Mouse (Mus musculus) natural killer cell, adult 2 months (primary cell): Measurements from ENCODE around the gene Bdh2.
A peak's percentile ranks its signal among the peaks of the same experiment; 100 is the strongest.

ENCODE experiments used
- DNase-seq, 2 experiments: peaks; one replicate each; pipeline ENCODE4 v3.0.0; 2022; ENCODE audit warnings: low spot score in 2 of 2

The Bdh2 gene

DNA sequence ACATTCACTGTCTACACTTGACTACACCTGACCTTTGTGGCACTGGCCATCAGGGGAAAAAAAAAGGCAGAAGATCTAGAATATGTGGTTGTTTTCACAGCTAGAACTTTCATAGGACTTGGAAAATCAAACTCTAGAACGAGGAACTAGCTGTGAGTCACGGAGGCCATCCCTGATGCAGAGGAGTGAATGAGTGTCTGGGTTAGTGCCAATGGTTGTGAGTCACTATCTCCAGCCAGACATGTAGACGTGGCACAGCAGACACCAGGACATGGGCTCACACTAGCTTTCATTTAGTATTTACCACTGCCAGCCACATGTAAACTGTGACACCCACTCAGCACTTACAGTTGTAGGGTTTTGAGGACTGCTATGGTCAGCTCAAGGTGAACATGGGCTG, 17.5 kb downstream of the Bdh2 start:
- DNase-seq: no peak

- DNase-seq: no peak
These were observed 19.1 kb downstream of the Bdh2 start for GRCm38 (mm10) chr3:135300081-135300480.

GRCm38 (mm10) chr3:135304060-135304459, 23.0 kb downstream of the Bdh2 start:
- no peak for DNase-seq

GRCm38 (mm10) chr3:135304566-135304965, 23.5 kb downstream of the Bdh2 start:
- DNase-seq: no peak

DNA sequence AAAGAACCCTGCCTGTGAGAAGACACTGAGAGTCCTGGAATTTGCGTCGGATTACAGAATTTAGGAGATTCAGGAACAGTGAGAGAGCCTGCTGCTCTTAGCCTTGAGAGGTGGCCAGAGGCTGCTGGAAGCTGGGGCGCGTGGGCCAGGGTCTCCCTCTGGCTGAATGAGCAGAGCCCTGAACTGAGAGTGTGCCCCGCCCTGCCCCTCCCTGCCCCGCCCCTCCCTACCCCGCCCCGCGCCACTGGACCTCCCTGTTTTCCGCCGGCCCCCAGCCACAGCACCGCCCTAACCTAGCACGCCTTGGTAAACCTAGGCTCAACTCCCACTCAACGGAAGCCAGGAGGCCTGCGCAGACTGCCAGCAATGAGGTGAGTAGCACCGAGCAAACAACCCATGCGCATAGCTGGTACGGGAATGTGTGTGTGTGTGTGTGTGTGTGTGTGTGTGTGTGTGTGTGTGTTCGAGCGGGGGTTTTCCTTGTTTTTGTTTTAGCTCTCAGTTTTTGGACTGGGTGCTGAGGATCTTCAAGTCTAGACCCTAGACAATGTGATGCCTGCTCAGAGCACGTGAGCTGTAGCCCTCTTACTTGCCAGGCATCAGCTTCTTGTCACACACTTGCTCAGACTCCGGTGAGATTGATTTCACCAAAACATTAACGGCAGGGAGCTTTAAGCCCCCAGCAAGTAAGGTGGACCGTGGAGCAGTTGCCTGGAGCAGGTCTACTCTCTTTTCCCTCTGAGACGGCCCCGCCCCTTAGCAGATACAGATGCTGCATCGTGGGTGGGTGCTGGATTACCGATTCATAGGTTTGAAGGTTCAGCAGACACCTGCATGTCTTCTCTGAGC, 26.6 kb downstream of the Bdh2 start, which contains the start of gene Slc9b2:
Gene Slc9b2 (plus strand): TSS at position 290 of the 849 bp plus-strand sequence.
- peak in 1 of 2 experiments; percentile 18 for DNase-seq

- DNase-seq: no peak
These were observed 32.0 kb downstream of the Bdh2 start for GRCm38 (mm10) chr3:135312916-135313491.

GRCm38 (mm10) chr3:135313727-135314126, 32.7 kb downstream of the Bdh2 start:
- no peak for DNase-seq

DNA sequence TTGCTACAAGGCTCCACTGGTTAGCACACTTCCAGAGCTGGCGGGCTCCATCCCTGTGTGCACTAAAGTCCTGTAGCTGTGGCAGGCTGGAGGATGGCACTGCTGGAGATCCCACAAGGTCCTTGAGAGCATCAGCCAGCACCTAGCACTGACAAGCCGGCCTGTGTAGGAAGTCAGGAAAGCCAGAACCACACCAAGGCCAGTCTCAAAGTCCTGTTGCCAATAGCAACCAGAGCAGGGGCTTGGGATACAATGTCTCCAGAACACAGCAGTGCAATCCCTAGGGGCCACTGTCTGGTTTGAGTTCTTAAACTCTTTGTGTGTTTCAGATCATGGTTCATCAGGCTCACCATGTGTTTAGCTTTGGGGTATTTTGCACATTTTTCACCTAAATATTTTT, 33.8 kb downstream of the Bdh2 start:
- DNase-seq: no peak

DNA sequence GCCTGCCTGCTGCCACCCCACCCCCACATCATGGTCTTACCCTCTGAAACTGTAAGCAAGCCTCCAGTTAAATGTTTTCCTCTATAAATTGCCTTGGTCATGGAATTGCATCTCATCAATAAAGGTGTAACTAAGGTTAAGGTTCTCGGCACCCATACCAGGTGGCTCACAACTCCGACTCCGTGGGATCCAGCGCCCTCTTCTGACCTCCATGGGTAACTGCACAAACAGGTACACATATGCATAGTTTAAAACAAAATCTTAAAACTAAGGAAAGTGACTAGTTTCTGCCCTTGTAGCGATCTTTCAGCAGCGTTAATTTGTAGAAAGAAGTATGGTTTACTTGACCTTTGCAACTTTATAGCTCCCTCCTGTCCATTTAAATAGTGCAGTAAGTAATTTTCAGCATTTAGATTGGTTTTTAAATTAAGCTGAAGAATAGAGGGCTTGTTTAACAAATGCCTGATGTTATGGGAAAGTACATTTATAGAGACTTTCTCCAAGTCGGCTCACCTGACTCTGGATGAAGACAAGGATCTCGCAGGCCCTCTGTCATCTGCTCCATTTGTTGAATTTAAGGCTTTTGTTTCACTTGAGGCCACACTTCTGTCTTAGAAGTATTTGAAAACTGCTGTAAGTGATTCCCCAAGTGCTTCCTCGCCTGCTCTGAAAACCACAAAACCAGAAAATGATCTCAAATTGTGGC, 34.9 kb downstream of the Bdh2 start:
- no peak for DNase-seq

DNA sequence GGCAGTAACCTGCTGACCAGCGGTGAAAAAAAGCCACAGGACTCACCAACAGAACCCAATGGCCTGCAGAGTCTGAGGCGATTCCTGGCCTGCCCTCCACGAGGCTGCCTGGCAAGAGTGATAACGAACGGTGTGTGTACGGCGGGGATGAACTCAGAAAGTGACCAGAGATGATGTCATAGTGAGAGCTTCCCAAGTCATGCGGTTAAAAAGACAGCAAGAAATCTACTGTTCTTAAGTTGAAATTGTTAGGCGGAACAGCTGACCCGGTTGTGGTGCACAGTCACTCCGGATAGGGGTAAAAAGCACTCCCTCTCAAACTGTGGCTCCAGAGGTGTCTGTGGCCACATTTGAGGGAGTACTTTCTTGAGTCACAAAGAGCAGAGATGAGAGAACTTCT, 37.3 kb downstream of the Bdh2 start:
- DNase-seq: no peak

DNA sequence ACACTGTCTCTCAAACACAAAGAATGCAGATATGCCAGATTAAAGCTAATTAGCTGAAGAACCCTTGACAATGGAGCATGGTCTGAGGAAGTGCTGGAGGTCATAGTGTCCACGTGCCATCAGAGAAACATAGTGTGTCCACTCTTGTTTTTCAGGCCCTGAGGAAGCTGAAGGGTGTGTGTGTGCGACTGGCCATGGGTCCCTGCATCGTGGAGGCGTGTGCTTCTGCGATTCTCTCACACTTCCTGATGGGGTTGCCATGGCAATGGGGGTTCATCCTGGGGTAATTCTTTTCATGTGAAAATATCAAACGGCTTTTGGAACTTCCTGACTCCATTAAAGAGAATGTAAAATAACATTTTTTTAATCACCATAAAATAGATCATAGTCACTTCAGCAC, 43.3 kb downstream of the Bdh2 start:
- no peak for DNase-seq

GRCm38 (mm10) chr3:135327176-135327575, 46.2 kb downstream of the Bdh2 start:
- no peak for DNase-seq

DNA sequence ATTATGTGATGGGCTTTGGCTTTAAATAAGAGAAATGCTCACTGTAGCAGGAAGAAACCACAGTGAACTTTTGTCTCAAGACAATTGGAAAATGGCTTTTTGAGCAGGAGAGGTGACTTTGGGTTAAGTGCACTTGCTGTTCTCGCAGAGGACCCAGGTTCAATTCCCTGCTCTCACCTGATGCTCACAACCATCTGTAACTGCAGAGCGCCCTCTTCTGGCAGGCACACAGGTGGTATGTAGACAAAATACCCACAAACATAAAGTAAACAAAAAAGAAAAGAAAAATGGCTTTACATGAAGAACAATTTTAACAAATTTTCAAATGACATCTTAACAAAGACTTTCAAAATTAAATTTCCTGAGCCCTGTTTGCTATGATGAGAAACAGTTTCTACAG, 46.6 kb downstream of the Bdh2 start:
- no peak for DNase-seq

DNA sequence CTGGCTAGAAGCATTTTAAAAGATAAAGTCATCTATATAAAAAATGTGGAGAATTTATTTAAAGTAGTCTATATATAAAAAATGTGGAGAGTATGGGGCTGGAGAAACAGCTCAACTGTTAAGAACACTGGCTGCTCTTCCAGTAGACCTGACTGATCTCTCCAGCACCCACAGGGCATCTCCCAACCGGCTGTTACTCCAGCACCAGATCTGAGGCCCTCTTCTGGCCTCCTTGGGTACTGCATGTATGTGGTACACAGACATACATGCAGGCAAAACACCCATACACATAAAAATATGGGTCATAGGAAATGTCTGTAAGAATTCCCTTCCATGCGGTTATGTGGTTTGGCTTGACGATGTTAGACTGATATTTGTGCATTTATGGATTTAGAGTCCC, 47.5 kb downstream of the Bdh2 start:
- peak; percentile 35 to 53 for DNase-seq

GRCm38 (mm10) chr3:135332691-135333090, 51.7 kb downstream of the Bdh2 start:
- no peak for DNase-seq

DNA sequence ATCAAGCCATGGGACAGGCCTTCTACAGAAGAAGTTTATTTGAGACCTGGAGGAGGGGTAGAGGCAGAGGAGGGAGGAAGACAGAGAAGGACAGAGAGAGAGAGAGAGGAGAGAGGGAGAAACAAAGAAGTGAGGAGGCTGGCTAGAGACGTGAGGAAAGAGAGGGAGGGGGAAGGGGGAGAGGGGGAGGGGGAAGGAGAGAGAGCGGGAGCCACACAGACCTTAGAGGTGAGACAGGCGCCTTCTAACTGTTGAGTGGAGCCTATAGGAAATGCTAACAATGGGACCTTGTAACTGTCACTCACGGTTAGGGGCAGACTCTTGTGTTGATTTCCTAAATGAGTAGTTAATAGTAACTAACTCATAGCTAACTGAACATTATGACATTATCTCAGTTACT, 52.7 kb downstream of the Bdh2 start:
- DNase-seq: no peak

- no peak for DNase-seq
These were observed 66.8 kb downstream of the Bdh2 start, which contains the start of gene Slc9b1 for GRCm38 (mm10) chr3:135347739-135348264. Gene Slc9b1 (plus strand): TSS chr3:135348029.

GRCm38 (mm10) chr3:135349022-135349421, 68.0 kb downstream of the Bdh2 start:
- no peak for DNase-seq

DNA sequence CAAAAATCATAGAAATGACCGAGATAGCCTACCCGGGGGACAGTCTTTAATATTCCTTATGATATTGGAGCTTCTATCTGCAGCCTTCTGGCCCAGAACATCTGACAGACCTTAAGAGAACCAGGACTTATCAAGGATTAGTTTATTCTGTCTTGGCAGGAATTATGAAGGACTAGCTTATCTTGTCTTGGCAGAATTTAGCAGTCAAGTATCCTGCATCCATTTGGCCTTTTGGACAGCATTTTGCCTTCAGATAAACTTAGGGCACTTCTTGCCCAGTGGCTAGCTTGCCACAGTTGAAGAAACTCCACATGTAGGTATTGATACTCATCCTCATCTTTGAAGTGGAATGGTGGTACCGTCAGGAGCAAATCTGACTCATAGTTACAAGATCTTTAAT, 70.8 kb downstream of the Bdh2 start:
- DNase-seq: no peak
